Mouse (Mus musculus): Measurements from ENCODE around the gene Stk31. TPM values are rescaled to one million over a fixed set of nuclear protein-coding genes. Genes with fewer than 3 reads are reported as not detected.

The Stk31 gene
- under 1 TPM; 0.11 to 0.55 TPM for polyA plus RNA-seq (2017; shearing (Covaris generic))

GRCm38 (mm10) chr6:49395316-49395715 is at the start of gene Stk31:
Stk31 (plus strand) TSS chr6:49395604.

GRCm38 (mm10) chr6:49367159-49368054 is 28.0 kb upstream of the Stk31 start, which contains the start of gene Fam221a:
Fam221a (plus strand) TSS chr6:49367739.

Other genes starting within 250 kb of the Stk31 start
- 1 to 10 TPM in 1 of 2 experiments, under 1 TPM in 1; 0.82 to 3.8 TPM for gene Igf2bp3, start 180.6 kb upstream of the Stk31 start, polyA plus RNA-seq (2017; shearing (Covaris generic))
- 10 to 100 TPM; 53.5 to 62.0 TPM for gene Tra2a, start 131.6 kb upstream of the Stk31 start, polyA plus RNA-seq (2017; shearing (Covaris generic))
- gene Ccdc126, start 76.3 kb upstream of the Stk31 start, polyA plus RNA-seq (2017; shearing (Covaris generic)), result 10 to 100 TPM; 11.9 to 18.3 TPM
- 1 to 10 TPM; 2.7 to 4.3 TPM for gene Fam221a, start 27.9 kb upstream of the Stk31 start, polyA plus RNA-seq (2017; shearing (Covaris generic))

Measured in inflammation-experienced regulatory T-cells (primary cell).